Mouse (Mus musculus) monocyte, adult 2 months (primary cell): ENCODE results near the gene Il23a.
A peak's percentile ranks its signal among the peaks of the same experiment; 100 is the strongest.
"Not testable (repeated sequence)": the region's sequence is repeated elsewhere in the genome, so short reads cannot be mapped to it uniquely, and the experiment has no call there.

ENCODE experiments used
- DNase-seq, 2 experiments: peaks; one replicate each; pipeline ENCODE4 v3.0.0; 2022; ENCODE audit warnings: low spot score in 2 of 2, low read depth in 1 of 2

Gene Il23a

GRCm38 (mm10) chr10:128298702-128299171 lies at the start of gene Il23a:
Gene Il23a, minus strand, starts transcription at chr10:128298752.
- DNase-seq: peak; percentile 8 to 22

- DNase-seq: no peak
Measured at GRCm38 (mm10) chr10:128347541-128347940, 49.0 kb upstream of the Il23a start.

GRCm38 (mm10) chr10:128344568-128345275 lies 46.2 kb upstream of the Il23a start:
- peak in 1 of 2 experiments; percentile 56 for DNase-seq

DNA sequence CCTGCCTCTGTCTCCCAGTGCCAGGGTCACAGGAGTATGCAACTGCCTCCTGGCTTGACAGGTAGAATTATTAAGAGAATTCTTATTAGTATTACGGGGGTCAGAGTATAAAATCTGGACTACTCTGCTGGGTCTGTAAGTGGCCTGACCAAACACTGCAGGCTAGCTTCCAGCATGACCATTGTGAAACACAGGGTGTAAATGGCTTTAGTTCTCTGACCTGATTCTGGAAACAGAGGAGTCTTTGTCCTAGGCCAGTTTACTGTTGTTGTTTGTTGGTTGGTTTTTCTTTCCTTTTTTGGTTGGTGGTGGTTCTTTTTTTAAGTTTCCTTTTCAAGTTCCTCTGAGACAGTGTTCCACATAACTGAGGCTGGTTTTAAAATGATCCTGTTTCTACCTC lies 44.9 kb upstream of the Il23a start:
- DNase-seq: no peak

- DNase-seq: no peak
Measured at GRCm38 (mm10) chr10:128340257-128340656, 41.7 kb upstream of the Il23a start.

- DNase-seq: no peak
Measured at GRCm38 (mm10) chr10:128338948-128339347, 40.4 kb upstream of the Il23a start.

DNA sequence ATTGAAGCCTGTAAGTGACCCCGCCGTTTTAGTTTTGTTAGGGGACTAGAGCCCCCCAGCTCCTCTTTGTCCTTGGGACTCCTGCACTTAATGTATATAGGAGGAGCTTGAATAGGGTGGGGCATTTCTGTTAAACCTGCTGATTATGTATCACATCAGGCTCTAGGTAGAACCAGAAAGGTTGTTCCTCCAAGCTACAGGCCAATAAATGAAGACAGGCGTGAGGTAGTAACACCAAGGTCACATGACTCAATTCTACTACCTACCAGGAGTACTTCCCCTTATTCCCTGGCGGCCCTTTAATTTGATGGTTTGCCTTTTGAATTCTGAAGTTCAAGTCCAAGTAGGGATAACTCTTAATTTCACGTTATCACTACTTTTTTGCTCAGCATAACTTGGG lies 39.9 kb upstream of the Il23a start:
- DNase-seq: no peak

GRCm38 (mm10) chr10:128337306-128338181 lies 39.0 kb upstream of the Il23a start, which contains the start of gene Cs:
Gene Cs, plus strand, starts transcription at chr10:128337734.
- DNase-seq: peak; percentile 88 to 92

GRCm38 (mm10) chr10:128336597-128336996 lies 38.0 kb upstream of the Il23a start:
- no peak for DNase-seq

DNA sequence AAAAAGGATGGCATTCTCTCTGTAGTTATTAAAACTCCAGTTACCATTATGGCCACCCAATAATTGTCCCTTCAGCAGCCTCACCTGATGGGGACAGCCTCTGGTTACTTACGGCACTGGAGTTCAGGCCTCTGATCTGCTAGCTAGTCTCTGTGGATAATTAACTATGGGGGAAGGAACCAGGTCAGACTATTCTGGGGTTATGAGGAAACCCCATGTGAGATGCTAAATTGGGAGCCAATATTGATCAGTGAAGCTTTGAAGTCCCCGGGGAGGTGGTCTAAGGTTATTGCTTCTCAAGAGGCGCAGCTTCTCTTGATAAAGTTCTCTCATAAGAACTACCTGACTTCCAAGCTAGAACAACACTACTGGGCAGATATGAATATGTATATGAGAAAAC lies 37.6 kb upstream of the Il23a start:
- DNase-seq: no peak

- peak in 1 of 2 experiments; percentile 57 for DNase-seq
Measured at GRCm38 (mm10) chr10:128335582-128335981, 37.0 kb upstream of the Il23a start.

DNA sequence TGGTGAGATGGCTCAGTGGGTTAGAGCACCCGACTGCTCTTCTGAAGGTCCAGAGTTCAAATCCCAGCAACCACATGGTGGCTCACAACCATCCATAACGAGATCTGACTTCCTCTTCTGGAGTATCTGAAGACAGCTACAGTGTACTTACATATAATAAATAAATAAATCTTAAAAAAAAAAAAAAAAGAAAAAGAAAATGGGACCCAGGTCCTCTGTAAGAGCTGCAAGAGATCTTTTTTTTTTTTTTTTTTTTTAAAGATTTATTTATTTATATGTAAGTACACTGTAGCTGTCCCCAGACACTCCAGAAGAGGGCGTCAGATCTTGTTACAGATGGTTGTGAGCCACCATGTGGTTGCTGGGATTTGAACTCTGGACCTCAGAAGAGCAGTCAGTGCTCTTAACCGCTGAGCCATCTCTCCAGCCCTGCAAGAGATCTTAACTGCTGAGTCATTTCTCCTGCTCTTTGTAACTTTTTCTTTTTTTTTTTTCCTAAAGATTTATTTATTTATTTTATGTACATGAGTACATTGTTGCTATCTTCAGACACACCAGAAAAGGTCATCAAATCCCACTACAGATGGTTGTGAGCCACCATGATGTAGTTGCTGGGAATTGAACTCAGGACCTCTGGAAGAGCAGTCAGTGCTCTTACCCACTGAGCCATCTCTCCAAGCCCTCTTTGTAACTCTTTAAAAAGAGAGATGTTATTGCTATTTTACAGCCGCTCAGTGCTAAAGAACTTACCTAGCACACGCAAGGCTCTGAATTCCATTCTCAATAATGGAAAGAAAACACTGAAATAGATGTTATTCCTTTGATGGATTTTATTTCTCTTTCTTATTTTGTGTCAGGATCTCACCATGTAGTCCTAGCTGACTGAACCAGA lies 34.1 kb upstream of the Il23a start:
- not testable (repeated sequence) for DNase-seq

- no peak for DNase-seq
Measured at GRCm38 (mm10) chr10:128327610-128328009, 29.1 kb upstream of the Il23a start.

DNA sequence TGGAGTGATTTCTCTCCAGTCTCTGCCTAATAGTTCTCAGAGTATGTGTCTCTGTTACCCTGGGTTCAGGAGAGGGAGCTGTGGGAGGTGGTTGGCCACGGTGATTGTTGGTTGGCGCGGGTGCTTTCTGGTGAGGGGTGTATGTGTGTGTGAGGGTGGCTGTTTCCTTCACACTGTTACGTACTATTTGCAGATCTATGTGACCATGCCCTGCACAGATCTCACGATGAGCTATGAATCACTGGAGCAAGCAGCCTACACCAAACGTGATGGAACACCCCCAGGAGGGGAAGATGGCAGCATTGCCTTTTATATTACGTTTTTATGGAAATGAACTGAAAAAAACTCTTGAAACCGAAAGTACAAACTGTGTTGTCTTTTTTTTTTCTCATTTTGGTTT lies 28.3 kb upstream of the Il23a start:
- DNase-seq: no peak

GRCm38 (mm10) chr10:128323516-128323915 lies 25.0 kb upstream of the Il23a start:
- no peak for DNase-seq

- peak; percentile 55 to 72 for DNase-seq
Measured at GRCm38 (mm10) chr10:128322141-128323108, 23.9 kb upstream of the Il23a start, which contains the start of gene Cnpy2. Gene Cnpy2, plus strand, starts transcription at chr10:128322459.

DNA sequence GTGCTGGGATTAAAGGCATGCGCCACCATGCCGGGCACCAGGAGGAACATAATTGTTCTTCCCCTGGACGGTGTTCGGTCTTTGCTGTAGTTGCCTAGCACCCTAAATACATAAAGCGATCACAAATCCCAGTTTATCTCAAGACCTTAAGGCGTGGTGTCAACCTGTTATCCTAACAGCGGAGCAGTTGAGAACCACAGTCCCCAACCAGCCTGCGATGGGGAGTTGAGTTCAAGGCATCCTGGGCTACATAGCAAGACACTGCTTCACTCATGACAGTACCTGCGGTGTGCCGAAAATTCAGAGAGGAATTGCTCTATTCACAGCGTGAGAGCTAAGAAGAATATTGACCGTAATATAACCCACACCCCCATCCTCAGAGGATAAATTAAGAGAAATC lies 23.1 kb upstream of the Il23a start:
- no peak for DNase-seq

DNA sequence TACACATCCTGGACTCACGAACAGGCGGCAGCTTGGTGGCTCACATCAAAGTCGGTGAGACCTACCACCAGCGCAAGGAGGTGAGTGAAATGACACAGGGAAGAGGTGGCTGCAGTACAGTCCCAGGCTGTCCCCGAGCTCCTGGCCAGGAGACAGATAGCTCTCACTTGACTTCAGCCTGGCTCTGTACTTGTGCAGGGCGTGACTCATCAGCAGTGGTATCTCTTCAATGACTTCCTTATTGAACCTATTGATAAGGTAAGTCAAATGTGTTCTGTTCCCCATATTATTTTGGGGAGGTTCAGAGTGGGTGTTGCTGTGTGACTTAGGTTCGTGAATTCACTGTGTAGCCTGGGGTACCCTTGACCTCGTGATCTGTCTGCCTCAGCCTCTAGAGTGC lies 17.0 kb upstream of the Il23a start:
- DNase-seq: no peak

DNA sequence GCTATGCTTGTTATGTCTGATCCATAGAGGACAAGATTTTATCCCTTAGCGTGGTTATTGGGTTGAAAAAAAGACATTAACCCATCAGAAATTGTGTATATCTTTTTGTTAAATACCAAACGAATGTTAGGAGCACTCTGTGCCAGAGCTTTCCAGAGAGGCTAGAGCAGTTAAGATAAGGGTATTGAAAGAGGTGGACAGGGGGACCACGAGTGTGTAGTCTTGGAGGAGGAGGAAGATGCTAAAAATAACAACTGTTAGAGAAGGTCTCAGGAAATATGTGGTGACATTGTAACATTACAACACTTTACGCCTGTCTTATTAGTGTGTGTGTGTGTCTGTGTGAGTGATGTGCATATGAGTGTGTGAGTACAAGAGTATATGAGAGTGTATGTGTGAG lies 12.3 kb upstream of the Il23a start:
- no peak for DNase-seq

DNA sequence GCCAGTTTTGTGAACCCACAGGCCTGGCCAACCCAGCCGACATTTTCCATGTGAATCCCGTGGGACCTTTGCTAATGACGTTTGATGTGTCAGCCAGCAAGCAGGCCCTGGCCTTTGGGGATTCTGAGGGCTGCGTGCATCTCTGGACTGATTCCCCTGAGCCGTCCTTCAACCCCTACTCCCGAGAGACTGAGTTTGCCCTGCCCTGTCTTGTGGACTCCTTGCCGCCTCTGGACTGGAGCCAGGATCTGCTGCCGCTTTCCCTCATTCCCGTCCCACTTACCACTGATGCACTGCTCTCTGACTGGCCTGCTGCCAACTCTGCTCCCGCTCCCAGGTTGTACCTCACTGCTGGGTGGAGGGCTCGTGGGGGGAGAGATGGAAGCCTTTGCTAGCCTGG lies 11.6 kb upstream of the Il23a start:
- DNase-seq: no peak
